Mouse (Mus musculus): ENCODE results near the gene Tada3.
A peak's percentile ranks its signal among the peaks of the same experiment; 100 is the strongest.

DNA sequence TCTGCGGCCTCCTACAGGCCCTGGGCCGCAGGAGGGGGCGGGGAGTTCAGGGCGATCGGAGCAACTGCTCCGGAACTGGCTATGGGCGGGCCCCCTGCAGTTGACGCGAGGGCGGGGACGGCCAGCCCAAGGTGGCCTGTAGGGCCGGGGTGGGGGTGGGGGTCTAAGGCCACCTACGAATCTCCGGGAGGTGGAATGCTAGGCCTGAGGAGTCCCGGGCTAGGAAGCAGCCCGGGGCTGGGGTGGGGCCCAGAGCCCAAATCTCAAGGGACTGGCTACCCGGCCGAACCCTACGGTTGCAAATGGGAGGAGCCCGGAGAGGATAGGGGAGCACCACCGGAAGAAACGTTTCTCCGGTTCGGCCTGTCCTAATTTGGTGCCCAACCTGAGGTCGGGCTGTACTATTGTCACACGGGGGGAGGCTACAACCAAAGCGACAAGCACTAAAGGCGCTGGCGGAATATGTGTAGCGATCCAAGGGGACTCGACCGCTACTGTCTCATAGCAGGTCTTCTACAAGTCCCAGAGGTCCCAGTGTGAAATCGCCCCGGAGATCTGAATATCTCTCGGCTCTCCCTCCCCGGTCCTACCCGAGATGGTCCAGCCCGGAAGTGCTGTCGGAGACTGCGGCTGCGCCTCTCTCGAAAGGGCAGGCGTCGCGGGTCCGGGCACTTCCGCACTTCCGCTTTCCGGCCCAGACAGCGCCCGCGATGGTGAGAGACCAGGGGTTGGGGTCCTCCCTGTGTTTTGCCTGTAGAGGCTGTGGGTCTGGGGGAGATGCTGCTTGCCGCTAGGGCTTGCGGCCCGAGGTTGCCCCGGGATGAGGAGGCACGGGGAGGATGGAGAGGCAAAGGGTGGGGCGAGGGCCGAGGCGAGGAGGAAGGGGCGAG, at the start of gene Tada3, which contains the start of gene Arpc4:
- peak; percentile 66 for TF ChIP-seq POLR2A (IDR thresholded peaks at IDR 0.05; ENCODE audit: low read depth, low read length)
- no peak for TF ChIP-seq CTCF (IDR thresholded peaks at IDR 0.05; ENCODE audit: extremely low read depth, insufficient read length, insufficient replicate concordance, low read depth, low read length)
